Mouse (Mus musculus): ENCODE results near the gene Chst11. TPM values are rescaled to one million over a fixed set of nuclear protein-coding genes. Genes with fewer than 3 reads are reported as not detected.
A peak's percentile ranks its signal among the peaks of the same experiment; 100 is the strongest.

Chst11 gene
- polyA plus RNA-seq, 1 experiment from 2014 or later = 4.4 TPM

DNA sequence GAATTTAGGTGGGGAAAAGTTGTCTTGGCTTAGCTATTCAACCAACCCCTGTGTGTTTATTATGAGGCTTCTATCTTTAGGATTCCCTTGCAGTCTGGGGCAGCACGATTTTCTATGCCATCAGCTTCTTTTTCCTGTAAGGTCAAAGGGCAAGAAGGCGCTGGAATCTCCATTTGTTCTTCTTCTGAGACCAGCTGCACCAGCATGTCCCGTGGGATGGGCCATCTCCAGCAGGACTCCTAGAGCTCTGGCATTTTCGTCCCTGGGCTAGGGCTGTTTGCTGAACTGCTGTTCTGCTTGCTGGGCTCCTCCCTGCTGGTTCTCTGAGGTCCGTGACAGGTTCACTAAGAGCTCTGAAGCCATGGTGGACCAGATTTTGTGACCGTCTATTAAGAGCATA is 45.6 kb downstream of the Chst11 start:
- Histone ChIP-seq H3K9me3 (ENCODE audit: control insufficient read depth, low read length) (no peaks in the 10 kb centered on the region), H3K4me3 (ENCODE audit: low read depth, low read length) (no peak overlapping the region), H3K27ac (replicated peaks; ENCODE audit: low read depth, low read length) (no peak overlapping the region), H3K27me3 (replicated peaks; ENCODE audit: control insufficient read depth, insufficient read depth, low read length) (no peaks in the 10 kb centered on the region), H3K4me1 (ENCODE audit: control insufficient read depth, insufficient read depth, low read length) (no peaks in the 10 kb centered on the region), H3K9ac (ENCODE audit: low read depth, low read length) (no peak overlapping the region), H3K4me2 (ENCODE audit: low read depth, low read length) (no peak overlapping the region), H3K36me3 (ENCODE audit: control insufficient read depth, insufficient read depth, low read length) (no peaks in the 10 kb centered on the region)
- 40% methylated on average over 5 of the region's 6 CpGs for WGBS
- no peak for ATAC-seq (ENCODE audit: low read depth)
- DNase-seq (ENCODE audit: low spot score) = peak; percentile 43

DNA sequence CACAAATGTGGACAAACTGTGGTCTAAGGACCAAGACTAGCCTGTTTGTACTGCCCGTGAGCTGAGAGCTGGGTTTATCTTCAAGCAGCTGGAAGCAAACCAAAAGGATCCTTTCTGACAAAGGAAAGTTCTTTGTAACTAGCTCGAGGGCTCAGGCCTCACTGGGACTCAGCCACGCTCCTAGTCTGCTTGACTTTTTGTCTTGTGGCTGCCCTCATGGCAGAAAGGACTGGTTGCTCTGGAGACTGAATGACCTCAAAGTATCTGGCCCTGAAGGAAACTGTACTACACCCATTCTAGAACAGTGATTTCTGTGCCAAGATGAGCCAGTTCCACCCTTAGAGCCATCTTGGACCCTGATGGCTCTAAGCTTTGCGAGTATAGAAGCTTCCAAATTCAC is 46.3 kb downstream of the Chst11 start:
- no peaks in the 10 kb centered on the region for H3K9me3 ChIP-seq (ENCODE audit: control insufficient read depth, low read length)
- no peaks in the 10 kb centered on the region for H3K36me3 ChIP-seq (ENCODE audit: control insufficient read depth, insufficient read depth, low read length)
- H3K27ac ChIP-seq (replicated peaks; ENCODE audit: low read depth, low read length) = no peak overlapping the region
- H3K9ac ChIP-seq (ENCODE audit: low read depth, low read length) = no peak overlapping the region
- no peaks in the 10 kb centered on the region for H3K4me1 ChIP-seq (ENCODE audit: control insufficient read depth, insufficient read depth, low read length)
- 51% methylated on average over 4 of the region's 4 CpGs for WGBS
- H3K4me3 ChIP-seq (ENCODE audit: low read depth, low read length) = no peak overlapping the region
- H3K27me3 ChIP-seq (replicated peaks; ENCODE audit: control insufficient read depth, insufficient read depth, low read length) = no peaks in the 10 kb centered on the region
- no peak overlapping the region for H3K4me2 ChIP-seq (ENCODE audit: low read depth, low read length)
- ATAC-seq (ENCODE audit: low read depth) = no peak
- DNase-seq (ENCODE audit: low spot score) = no peak

DNA sequence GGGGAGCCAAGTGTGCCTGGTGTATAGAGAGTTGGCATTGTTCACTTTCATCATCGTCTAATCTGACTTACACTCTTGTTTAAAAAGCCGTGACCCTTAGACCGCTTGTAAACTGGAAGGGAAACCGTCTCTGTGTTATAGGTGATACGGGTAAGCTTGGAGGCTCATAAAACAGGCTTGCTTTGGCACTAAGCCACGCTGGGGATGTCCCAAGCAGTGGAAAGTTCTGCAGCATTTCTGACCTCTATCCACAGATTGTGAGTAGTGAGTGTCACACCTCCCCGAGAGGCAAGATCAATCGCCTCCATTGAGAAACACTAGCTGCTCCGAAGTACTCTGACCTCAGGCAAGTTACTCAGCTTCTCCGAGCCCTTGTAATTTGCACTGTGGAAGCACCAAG is 47.3 kb downstream of the Chst11 start:
- H3K4me2 ChIP-seq (ENCODE audit: low read depth, low read length) = no peak overlapping the region
- no peak overlapping the region for H3K4me3 ChIP-seq (ENCODE audit: low read depth, low read length)
- no peak overlapping the region for H3K27ac ChIP-seq (replicated peaks; ENCODE audit: low read depth, low read length)
- no peaks in the 10 kb centered on the region for H3K9me3 ChIP-seq (ENCODE audit: control insufficient read depth, low read length)
- no peak overlapping the region for H3K9ac ChIP-seq (ENCODE audit: low read depth, low read length)
- no peaks in the 10 kb centered on the region for H3K4me1 ChIP-seq (ENCODE audit: control insufficient read depth, insufficient read depth, low read length)
- whole genome bisulfite sequencing = 66% methylated on average over 10 of the region's 10 CpGs
- DNase-seq (ENCODE audit: low spot score) = no peak
- no peaks in the 10 kb centered on the region for H3K27me3 ChIP-seq (replicated peaks; ENCODE audit: control insufficient read depth, insufficient read depth, low read length)
- no peaks in the 10 kb centered on the region for H3K36me3 ChIP-seq (ENCODE audit: control insufficient read depth, insufficient read depth, low read length)
- ATAC-seq (ENCODE audit: low read depth) = no peak

DNA sequence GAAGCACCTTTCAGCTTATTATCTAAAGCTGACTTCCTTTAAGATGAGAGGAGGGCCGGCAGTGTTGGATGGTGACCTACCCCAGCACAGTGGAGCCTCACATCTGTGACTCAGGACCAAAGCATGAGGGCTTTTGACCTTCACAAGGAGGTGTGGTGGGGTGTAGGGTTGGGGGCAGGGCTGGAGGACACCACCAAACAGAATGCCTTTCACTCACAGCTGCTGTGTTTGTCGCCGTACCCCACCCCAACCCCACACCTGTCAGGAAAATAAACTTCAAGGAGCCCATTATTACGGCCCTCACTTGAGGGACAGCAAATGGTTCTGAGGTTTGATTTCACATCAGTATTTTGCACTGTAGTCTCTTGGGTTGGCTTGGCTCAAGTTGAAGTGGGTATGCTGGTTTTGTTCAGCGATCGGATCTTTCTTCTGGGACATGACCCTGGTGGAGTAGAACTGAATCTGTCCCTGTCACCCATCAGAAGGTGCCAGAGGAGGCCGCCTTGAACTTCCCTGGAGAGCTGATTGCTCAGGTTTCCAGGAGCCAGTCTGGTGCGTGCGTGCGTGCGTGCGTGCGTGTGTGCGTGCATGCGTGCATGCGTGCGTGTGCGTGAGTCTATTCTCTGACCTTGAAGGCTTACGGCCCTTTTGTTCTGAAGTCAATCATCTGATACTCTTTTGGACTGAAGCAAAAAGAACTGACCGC is 51.2 kb downstream of the Chst11 start:
- no peak for ATAC-seq (ENCODE audit: low read depth)
- WGBS = 84% methylated on average over 20 of the region's 20 CpGs

GRCm38 (mm10) chr10:83038166-83038565 is 52.9 kb downstream of the Chst11 start:
- Histone ChIP-seq H3K4me2 (ENCODE audit: low read depth, low read length) (no peak overlapping the region), H3K4me1 (ENCODE audit: control insufficient read depth, insufficient read depth, low read length) (peaks cover 23% of the 10 kb centered on the region), H3K27ac (replicated peaks; ENCODE audit: low read depth, low read length) (no peak overlapping the region), H3K36me3 (ENCODE audit: control insufficient read depth, insufficient read depth, low read length) (no peaks in the 10 kb centered on the region), H3K9me3 (ENCODE audit: control insufficient read depth, low read length) (no peaks in the 10 kb centered on the region), H3K27me3 (replicated peaks; ENCODE audit: control insufficient read depth, insufficient read depth, low read length) (no peaks in the 10 kb centered on the region), H3K9ac (ENCODE audit: low read depth, low read length) (no peak overlapping the region), H3K4me3 (ENCODE audit: low read depth, low read length) (no peak overlapping the region)
- 86% methylated on average over 9 of the region's 9 CpGs for WGBS
- ATAC-seq (ENCODE audit: low read depth) (no peak), DNase-seq (ENCODE audit: low spot score) (no peak)

More for the DNA sequence above, 51.2 kb downstream of the Chst11 start:
- no peak overlapping the region for H3K4me2 ChIP-seq (ENCODE audit: low read depth, low read length)
- H3K36me3 ChIP-seq (ENCODE audit: control insufficient read depth, insufficient read depth, low read length) = no peaks in the 10 kb centered on the region
- no peak overlapping the region for H3K27ac ChIP-seq (replicated peaks; ENCODE audit: low read depth, low read length)
- H3K4me1 ChIP-seq (ENCODE audit: control insufficient read depth, insufficient read depth, low read length) = peaks cover 8% of the 10 kb centered on the region; the same call in 1 of the 2 replicates
- H3K27me3 ChIP-seq (replicated peaks; ENCODE audit: control insufficient read depth, insufficient read depth, low read length) = no peaks in the 10 kb centered on the region
- H3K9ac ChIP-seq (ENCODE audit: low read depth, low read length) = no peak overlapping the region
- H3K4me3 ChIP-seq (ENCODE audit: low read depth, low read length) = no peak overlapping the region
- H3K9me3 ChIP-seq (ENCODE audit: control insufficient read depth, low read length) = no peaks in the 10 kb centered on the region
- DNase-seq (ENCODE audit: low spot score) = no peak

DNA sequence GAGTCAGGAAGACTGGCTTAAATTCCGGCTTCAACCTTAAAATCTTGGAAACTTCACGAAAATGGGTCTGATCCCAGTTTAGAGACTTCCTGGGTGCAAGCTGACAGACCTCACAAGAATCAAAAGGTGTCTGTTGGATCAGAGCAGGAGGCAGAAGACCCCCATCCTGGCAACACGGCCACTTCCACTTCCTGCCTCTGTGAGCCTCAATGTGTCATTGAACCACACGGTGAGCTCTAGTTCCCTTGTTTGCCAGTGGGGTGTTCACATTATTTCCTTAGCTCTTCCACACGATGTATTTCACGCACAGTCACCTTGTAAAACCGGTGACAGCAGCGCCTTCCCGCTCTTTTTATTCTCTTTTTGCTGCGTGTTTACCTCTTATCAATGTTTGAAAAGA is 54.1 kb downstream of the Chst11 start:
- H3K36me3 ChIP-seq (ENCODE audit: control insufficient read depth, insufficient read depth, low read length) = no peaks in the 10 kb centered on the region
- no peaks in the 10 kb centered on the region for H3K27me3 ChIP-seq (replicated peaks; ENCODE audit: control insufficient read depth, insufficient read depth, low read length)
- WGBS = 81% methylated on average over 10 of the region's 10 CpGs
- H3K4me1 ChIP-seq (ENCODE audit: control insufficient read depth, insufficient read depth, low read length) = peaks cover 30% of the 10 kb centered on the region
- no peak overlapping the region for H3K4me3 ChIP-seq (ENCODE audit: low read depth, low read length)
- ATAC-seq (ENCODE audit: low read depth) = no peak
- DNase-seq (ENCODE audit: low spot score) = no peak
- H3K4me2 ChIP-seq (ENCODE audit: low read depth, low read length) = no peak overlapping the region
- H3K27ac ChIP-seq (replicated peaks; ENCODE audit: low read depth, low read length) = no peak overlapping the region
- no peaks in the 10 kb centered on the region for H3K9me3 ChIP-seq (ENCODE audit: control insufficient read depth, low read length)
- H3K9ac ChIP-seq (ENCODE audit: low read depth, low read length) = no peak overlapping the region

DNA sequence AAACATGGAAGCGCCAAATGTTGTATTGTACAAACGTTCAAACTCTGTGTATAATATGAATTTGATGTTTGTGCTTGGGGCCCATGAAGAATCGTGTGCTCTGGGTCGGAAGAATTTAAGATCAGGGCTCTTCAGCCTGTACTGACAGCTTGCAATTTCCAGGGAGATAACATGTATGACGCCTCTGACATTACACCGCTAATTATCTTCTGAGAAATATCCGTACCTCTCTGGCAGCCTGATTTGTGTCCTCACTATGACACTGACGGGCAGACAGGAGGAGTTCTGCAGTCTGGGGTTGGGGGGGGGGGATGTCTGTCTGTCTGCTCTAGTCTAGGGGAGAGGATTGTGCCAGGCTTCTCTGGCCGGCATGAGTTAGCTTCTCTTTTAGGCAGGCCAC is 56.6 kb downstream of the Chst11 start:
- whole genome bisulfite sequencing = 60% methylated on average over 9 of the region's 9 CpGs
- Histone ChIP-seq H3K9ac (ENCODE audit: low read depth, low read length) (no peak overlapping the region), H3K27ac (replicated peaks; ENCODE audit: low read depth, low read length) (no peak overlapping the region), H3K4me2 (ENCODE audit: low read depth, low read length) (no peak overlapping the region), H3K9me3 (ENCODE audit: control insufficient read depth, low read length) (no peaks in the 10 kb centered on the region), H3K4me3 (ENCODE audit: low read depth, low read length) (no peak overlapping the region), H3K27me3 (replicated peaks; ENCODE audit: control insufficient read depth, insufficient read depth, low read length) (no peaks in the 10 kb centered on the region), H3K36me3 (ENCODE audit: control insufficient read depth, insufficient read depth, low read length) (no peaks in the 10 kb centered on the region), H3K4me1 (ENCODE audit: control insufficient read depth, insufficient read depth, low read length) (peaks cover 30% of the 10 kb centered on the region)
- DNase-seq (ENCODE audit: low spot score) = no peak
- no peak for ATAC-seq (ENCODE audit: low read depth)

DNA sequence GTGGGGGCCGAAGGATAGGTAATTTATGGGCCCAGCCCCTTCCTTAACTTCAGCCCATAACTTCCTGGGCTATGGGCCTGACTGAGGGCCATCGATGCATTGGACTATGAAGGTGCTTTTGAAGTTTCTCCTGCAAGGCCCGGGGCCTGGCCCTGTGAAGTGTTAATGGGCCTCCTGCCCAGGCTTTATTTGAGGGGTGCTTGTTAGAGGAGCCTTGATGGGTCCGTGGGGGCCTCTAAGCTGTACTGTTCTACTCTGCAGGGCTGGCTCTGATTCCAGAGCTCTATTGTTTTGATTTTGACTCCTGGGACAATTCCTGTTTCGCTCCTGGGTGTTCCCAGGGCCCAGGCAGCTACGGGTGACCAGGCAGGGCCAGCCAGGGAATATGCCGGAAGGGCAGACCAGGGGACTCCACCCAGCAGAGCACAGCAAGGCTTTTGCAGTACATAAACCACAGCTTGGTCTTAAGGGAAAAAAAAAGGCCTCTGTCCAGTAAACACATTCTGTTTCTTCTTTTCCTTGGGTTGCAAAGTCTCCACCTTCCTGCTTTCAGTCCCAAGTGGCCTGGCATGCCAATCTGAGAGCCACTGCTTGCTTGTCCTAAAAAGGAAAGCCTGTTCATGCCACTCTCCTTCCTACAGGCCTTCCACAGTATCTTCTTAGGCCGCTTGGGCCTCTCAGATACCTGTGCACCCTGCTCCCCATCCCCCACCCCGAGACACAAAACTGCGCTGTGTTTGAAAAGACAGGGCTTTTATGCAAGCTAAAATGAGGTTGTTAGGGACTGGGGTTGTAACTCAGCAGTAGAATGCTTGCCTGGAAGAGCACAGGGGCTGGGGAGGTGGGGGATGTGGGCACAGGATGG is 57.5 kb downstream of the Chst11 start:
- H3K27me3 ChIP-seq (replicated peaks; ENCODE audit: control insufficient read depth, insufficient read depth, low read length) = no peaks in the 10 kb centered on the region
- peak overlapping the region; percentile 8 for H3K27ac ChIP-seq (replicated peaks; ENCODE audit: low read depth, low read length)
- no peak overlapping the region for H3K4me2 ChIP-seq (ENCODE audit: low read depth, low read length)
- H3K4me1 ChIP-seq (ENCODE audit: control insufficient read depth, insufficient read depth, low read length) = peaks cover 28% of the 10 kb centered on the region
- ATAC-seq (ENCODE audit: low read depth) (peak; percentile 41; the same call in 1 of the 2 replicates), DNase-seq (ENCODE audit: low spot score) (peak; percentile 40)
- H3K4me3 ChIP-seq (ENCODE audit: low read depth, low read length) = no peak overlapping the region
- no peaks in the 10 kb centered on the region for H3K9me3 ChIP-seq (ENCODE audit: control insufficient read depth, low read length)
- 33% methylated on average over 10 of the region's 10 CpGs for WGBS
- no peaks in the 10 kb centered on the region for H3K36me3 ChIP-seq (ENCODE audit: control insufficient read depth, insufficient read depth, low read length)
- no peak overlapping the region; the same call in 1 of the 2 replicates for H3K9ac ChIP-seq (ENCODE audit: low read depth, low read length)
